Mouse (Mus musculus): ENCODE measurements around the gene Casc4. TPM values are rescaled to one million over a fixed set of nuclear protein-coding genes. Genes with fewer than 3 reads are reported as not detected.

Casc4 gene
- 9.1 to 14.0 TPM (median 11.6 TPM) in 4 replicates for total RNA-seq (2023; ENCODE audit: inconsistent age)

GRCm38 (mm10) chr2:121866632-121867050 is at the start of gene Casc4:
Gene Casc4 (plus strand): TSS chr2:121866970.

DNA sequence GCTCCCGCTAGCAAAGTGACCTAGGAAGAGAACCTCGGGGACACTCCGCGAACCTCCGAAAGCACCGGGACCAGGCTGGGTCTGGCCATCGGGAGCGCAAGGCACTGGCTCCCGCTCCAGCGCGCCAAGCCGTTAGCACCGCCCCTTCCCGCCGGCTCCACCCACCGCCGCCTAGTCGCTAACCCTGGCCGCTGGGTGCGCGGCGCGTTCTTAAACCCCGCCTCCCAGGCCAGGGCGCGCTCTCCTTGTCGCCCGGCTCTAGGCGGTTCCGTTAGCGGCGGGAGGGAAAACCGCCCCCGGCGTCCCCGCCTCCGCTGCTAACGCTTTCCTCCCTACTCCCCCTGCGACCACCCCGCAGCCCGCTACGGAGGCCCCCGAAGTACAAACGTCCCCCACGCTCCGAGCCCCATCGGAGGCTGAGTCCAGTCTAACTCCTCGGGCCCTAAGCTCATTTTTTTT is 89.0 kb downstream of the Casc4 start, which contains the start of the genes Ctdspl2 and Mageb3:
Gene Ctdspl2 (plus strand): TSS at position 237 of the 459 bp plus-strand sequence.
Gene Mageb3 (minus strand): TSS at position 328 of the 459 bp plus-strand sequence.

Other genes starting within 250 kb of the Casc4 start
- gene Frmd5, start 59.9 kb upstream of the Casc4 start, total RNA-seq (2023; ENCODE audit: inconsistent age): not detected in 4 replicates
- gene Ctdspl2, start 89.0 kb downstream of the Casc4 start, total RNA-seq (2023; ENCODE audit: inconsistent age): 37.8 to 43.2 TPM (median 42.4 TPM) in 4 replicates
- gene Mageb3, start 89.1 kb downstream of the Casc4 start, total RNA-seq (2023; ENCODE audit: inconsistent age): not detected in 4 replicates
- 35.7 to 41.9 TPM (median 38.1 TPM) in 4 replicates for gene Eif3j1, start 161.6 kb downstream of the Casc4 start, total RNA-seq (2023; ENCODE audit: inconsistent age)